Mouse (Mus musculus) heart, postnatal 4 days (tissue): Measurements from ENCODE around the gene Spats1. TPM values are rescaled to one million over a fixed set of nuclear protein-coding genes. Genes with fewer than 3 reads are reported as not detected.
"Not testable (repeated sequence)": the region's sequence is repeated elsewhere in the genome, so short reads cannot be mapped to it uniquely, and the experiment has no call there.

Experiments used
- DNase-seq: peaks from one replicate; pipeline ENCODE4 v3.0.0; 2021
- total RNA-seq, 2 experiments: library from RNA; stranded (reverse); gene quantifications; 2 replicates each; pipeline ENCODE4 v1.2.3; 2021

Gene Spats1
- total RNA-seq, 2 experiments from 2014 or later, result 0.71 to 0.92 TPM

DNA sequence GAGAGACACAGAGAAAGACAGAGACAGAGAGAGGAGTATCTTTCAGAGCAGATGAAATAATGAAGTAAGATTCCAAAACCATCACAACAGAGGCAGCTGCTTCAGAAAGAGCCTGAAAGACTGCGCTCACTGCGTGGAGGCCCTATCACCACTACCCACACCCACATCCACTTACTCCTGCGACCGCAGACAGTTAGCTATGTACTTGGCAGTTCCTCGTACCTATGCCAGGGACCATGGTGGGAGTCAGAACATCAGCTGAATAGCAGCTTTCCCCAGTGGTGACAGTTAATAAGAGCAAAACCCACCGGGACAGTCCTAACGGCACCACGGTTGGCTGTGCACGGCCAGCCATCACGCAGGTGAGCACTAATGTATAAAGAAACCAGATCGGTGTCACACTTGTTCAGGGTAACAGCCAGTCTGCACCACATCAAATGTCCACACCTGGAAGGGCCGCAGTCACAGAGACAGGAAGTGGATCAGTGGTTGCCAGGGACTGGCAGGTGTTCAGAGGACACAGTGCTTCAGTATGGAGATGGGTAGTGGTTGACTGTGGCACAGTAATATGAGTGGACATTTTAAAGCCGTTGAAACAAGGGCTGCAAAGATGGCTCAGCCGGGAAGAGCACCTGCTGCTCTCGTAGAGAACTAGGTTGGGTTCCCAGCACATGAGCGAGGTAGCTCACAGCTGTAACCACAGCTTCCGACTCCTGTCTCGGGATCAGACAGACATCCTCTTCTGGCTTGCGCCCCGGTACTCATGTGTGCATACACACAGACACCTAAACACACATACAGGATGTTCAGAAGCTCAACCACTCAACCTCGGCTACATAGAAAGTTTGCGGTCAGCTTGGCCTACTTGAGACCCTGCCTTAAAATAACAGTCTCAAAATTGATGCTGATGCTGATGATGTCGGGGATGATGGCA, 13.4 kb upstream of the Spats1 start:
- no peak for DNase-seq

GRCm38 (mm10) chr17:45487216-45487615, 12.0 kb upstream of the Spats1 start:
- no peak for DNase-seq

DNA sequence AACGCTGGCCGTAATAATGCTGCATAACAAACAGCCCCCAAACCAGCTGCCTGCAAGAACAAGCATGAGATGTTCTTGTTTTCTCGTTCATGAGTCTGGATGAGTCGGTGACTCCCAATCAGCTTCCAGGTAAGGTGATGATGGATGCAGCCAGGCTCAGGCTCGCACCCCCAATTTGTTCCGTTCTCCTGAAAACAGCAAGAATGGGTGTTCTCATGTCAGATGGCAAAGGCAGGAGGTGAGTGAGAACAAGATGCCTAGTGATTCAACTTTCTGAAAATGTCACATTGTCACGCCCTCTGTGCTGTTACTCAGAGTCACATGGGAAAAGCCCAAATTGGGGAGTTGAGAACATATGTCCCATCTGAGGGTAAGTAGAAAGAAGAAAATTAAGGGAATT, 10.4 kb upstream of the Spats1 start:
- DNase-seq, result no peak

DNA sequence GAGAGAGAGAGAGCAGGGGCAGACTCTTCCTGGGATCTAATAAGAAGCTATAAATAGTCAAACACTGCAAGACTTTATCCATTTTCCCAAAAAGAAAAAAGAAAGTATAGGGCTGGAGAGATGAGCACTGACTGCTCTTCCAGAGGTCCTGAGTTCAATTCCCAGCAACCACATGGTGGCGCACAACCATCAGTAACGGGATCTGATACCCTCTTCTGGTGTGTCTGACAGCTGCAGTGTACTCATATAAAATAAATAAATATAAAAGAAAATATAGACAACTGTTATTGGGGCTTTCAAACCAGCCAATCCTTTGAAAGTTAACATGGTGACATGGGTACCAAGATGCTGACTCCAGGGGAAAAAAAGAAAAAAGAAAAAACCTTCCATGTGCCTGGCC, 5.2 kb upstream of the Spats1 start:
- DNase-seq, result no peak

GRCm38 (mm10) chr17:45478234-45478825, 3.1 kb upstream of the Spats1 start:
- peak; percentile 88 for DNase-seq

DNA sequence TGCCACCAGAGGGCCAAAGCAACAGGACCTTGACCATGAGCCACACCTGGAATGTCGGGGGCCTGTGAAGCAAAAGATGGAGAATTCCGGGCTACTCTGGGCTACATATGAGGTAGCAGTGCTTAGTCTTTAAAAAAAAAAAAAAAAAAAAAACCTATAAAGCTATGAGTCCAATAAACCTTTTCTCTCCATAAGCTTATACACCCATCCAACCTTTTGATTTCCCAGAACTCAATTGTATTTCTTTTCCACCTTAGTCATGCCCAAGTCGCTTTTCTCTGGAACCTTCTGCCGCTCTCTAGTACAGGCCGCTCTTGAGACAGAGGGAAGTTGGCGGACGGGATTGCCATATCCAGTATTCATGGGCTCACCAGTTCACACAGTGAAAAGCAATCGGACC, 1.1 kb downstream of the Spats1 start:
- DNase-seq, result no peak

DNA sequence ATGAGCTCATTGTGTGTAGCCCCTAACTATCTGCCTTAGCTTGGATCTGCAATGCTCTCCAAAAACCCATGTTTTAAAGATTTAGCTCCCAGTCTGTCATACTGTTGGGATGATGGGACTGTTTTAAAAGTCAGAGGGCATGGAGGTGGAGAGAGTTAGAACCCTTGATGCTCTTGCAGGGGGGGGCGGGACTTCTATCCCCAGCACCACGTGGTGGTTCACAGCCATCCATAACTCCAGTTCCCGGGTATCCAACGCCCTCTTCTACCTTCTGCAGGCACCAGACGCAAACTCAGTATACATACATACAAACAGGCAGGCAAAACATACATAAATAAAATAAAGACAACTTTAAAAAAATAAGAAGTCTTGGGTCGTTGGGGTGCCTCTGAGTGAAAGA, 1.5 kb downstream of the Spats1 start:
- no peak for DNase-seq

DNA sequence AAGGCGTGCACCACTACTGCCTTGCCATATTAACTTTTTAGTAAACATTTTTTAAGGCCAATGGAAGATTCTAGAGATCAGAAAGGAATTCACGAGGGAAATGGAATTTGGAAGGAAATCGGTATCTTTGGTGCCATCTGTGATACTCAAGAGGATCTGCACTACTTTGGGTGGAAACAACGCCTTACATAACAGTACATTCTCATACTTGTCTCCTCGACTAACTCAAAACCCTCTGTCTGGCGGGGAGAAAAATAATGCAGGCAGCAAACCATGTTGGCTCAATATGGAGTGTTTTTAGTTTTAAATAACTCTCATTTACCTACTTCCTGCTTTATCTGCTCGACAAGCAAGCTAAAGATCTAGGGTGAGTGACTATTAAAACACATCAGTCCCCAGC, 4.5 kb downstream of the Spats1 start:
- DNase-seq, result no peak

DNA sequence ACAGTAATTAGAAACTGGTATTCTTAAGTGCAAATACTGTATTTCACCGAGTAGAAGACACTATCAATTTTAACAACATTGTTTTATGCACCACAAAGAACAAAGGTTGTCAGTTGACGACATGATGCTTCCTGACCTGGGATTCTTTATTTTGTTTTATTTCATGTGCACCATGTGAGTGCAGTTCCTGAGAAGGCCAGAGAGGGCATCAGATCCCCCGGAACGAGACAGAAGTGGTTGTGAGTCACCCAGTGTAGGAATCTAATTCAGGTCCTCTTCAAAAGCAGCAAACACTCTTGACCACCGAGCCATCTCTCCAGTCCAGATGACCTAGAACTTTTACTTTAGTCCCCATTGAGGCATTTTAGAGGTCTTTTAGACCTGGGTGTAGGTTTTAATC, 6.9 kb downstream of the Spats1 start:
- no peak for DNase-seq

- DNase-seq, result no peak
These were observed 8.5 kb downstream of the Spats1 start for GRCm38 (mm10) chr17:45466701-45467100.

DNA sequence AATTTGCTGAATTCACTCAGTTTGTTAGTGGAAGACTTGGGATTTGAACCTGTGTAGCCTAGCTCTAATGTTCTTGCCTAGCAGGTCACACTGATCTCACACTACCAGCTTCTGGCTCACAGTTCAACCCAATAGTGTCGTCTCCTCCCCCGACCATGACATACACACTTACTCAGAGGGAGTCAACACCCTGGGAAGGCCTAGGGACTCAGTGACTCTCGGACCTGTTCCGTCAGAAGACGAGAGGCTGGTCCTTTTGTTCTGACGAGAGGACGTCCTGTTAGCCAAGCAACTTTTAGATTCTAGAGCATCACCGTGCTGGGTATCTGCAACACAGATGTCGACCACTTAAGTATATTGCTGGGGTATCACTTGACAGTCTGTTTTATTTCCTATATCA, 11.0 kb downstream of the Spats1 start:
- DNase-seq, result no peak

DNA sequence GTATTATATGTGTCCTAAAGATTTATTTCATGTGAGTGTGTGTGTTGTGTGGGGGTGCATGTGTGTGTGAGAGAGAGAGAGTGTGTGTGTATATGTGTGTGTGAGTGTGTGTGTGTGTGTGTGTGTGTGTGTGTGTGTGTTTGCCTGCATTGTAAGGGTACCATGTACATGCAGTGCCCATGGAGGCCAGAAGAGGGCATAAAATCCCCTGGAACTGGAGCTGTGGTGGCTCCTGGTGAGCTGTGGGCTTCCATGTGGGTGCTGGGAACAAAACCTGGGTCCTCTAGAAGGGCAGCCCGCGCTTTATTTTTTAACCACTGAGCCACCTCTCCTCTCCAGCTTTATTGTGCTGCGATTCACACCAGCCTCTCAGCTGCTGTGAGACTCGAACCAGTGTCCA, 12.7 kb downstream of the Spats1 start:
- no peak for DNase-seq

GRCm38 (mm10) chr17:45459062-45459461, 16.2 kb downstream of the Spats1 start:
- no peak for DNase-seq

- no peak for DNase-seq
These were observed 16.7 kb downstream of the Spats1 start for GRCm38 (mm10) chr17:45458516-45458915.

- DNase-seq, result no peak
These were observed 17.7 kb downstream of the Spats1 start for GRCm38 (mm10) chr17:45457487-45457886.

GRCm38 (mm10) chr17:45456260-45457152, 18.7 kb downstream of the Spats1 start:
- no peak for DNase-seq

DNA sequence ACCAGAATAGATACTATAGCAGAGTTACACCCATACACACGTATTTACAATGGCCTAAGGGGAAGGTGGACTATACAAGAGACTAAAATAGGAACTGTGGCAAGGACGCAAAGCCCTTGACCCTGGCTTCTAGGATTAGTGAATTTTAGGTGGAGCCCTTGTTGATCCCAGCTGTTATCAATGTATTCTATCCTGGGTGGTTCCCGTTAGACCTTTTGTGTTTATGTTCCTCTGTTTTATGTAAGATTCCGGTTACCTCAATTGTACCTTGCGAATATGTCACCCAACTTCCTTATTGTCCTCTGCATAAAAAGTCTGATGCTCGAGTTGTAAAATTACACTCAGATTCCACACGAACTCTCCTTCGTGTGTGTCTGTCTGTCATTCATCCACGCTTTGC, 19.4 kb downstream of the Spats1 start:
- DNase-seq, result not testable (repeated sequence)

DNA sequence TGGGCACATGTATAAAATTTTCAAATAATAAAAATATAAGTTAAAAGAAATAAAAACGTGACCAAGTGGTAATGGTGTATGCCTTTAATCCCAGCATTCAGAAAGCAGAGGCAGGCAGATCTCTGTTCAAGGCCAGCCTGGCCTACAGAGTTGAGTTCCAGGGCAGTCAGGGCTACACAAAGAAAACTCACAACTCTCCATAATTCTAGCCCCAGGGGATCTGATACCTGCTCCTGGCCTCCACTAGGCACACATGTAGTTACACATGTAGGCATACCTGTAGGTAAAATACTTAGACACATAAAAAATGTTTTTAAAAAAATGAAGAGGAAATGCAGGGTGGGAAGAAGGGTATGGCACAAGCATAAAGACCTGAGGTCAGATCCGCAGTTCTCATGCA, 20.4 kb downstream of the Spats1 start:
- DNase-seq, result no peak

- DNase-seq, result no peak
These were observed 22.9 kb downstream of the Spats1 start for GRCm38 (mm10) chr17:45452271-45452670.

DNA sequence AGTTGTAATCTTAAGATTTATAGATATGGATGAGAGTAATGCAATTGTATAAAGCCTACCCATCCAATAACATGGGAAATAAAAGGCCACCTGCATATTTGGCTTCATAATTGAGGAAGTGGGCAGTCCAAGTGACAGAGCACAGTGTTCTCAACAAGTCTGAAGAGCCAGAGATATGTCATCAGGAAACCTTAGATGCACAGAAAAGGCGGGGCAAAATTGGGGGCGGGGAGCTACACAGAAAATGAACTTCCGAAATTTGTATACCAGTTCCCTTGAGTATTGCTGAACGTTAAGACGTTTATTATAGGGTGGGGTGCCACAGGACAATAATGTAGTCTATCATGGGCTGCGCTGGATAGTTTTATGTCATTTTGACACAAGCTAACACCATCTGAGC, 25.1 kb downstream of the Spats1 start:
- no peak for DNase-seq

DNA sequence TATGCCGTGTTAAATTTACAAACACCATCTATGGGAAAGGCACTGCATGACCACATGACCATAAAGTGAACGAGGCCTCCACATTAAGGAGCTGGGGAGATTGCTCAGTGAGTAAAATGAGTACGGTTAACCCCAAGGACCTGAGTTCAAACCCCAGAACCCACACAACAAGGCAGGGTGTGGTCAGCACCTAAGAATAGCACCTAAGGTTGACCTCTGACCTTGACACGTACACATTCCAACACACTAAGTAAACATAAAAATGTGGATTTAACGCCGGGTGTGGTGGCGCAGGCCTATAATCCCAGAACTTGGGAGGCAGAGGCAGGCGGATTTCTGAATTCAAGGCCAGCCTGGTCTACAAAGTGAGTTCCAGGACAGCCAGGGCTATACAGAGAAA, 25.6 kb downstream of the Spats1 start:
- no peak for DNase-seq

DNA sequence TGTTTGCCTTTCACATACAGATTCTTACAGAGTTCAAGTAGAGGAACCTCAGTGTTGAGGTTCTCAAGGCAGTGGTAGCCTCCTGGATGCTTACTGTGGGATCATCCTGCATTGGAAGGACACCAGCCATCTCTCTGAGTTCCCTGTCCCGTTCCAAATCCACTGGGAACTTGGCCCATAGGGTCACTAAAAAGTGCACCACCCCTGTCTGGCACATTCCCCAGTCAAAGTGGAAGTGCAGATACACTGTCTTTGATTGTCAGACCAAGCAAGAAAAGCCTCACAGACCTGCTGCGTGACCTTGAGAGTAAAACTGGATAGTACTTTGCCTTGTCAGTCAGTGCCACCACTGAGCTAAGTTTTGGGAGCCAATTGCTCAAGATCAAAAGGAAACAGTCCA, 28.2 kb downstream of the Spats1 start:
- peak; percentile 49 for DNase-seq

- DNase-seq, result no peak
These were observed 29.3 kb downstream of the Spats1 start for GRCm38 (mm10) chr17:45445923-45446322.
